Mouse (Mus musculus): ENCODE measurements around the gene Slc9a9.

Slc9a9 gene

GRCm38 (mm10) chr9:94738555-94739427 lies 69.1 kb downstream of the Slc9a9 start:
- TF ChIP-seq GATA4 (IDR thresholded peaks at IDR 0.05; ENCODE audit: insufficient replicate concordance, low read length), result no peak

- no peak for TF ChIP-seq GATA4 (IDR thresholded peaks at IDR 0.05; ENCODE audit: insufficient replicate concordance, low read length)
These were observed 71.1 kb downstream of the Slc9a9 start for GRCm38 (mm10) chr9:94740841-94741240.

- TF ChIP-seq GATA4 (IDR thresholded peaks at IDR 0.05; ENCODE audit: insufficient replicate concordance, low read length), result no peak
These were observed 73.6 kb downstream of the Slc9a9 start for GRCm38 (mm10) chr9:94743291-94743690.

DNA sequence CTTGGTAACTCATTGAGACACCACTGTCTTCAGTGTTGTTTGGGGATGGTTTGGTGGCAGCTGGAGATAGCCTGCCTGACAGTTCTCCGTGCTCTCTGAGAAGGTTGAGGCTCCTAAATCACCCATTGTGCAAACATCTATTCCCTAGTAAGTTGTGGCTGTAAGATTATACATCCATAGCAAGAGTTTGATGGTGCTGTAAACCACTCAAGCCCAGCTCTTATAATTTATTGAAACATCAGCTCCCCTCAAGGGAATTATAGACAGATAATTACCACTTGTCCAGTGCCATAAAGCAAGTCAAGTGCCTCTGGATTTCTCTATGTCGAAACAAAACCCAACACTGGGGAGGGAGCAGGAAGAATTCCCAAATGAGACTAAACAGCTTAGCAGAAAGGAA lies 78.8 kb downstream of the Slc9a9 start:
- TF ChIP-seq GATA4 (IDR thresholded peaks at IDR 0.05; ENCODE audit: insufficient replicate concordance, low read length), result no peak

DNA sequence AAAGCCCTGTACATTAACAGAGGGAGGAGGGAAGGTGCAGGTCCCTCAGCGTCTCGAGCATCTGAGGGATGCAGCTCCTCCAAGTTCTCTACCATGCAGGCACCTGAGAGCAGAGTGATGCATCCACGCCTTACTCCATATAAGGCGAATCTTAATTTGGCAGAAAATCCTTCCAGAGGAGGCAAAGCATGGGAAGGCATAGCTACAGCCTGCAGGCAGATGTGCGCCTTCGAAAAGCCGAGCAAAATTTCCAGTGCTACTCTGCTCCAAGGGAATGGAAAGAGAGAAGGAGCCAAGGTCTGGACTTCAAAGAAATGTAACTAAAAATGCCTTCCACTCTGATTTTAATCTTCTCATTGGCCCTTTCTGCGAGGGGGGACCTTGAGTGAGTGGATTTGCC lies 80.5 kb downstream of the Slc9a9 start:
- TF ChIP-seq GATA4 (IDR thresholded peaks at IDR 0.05; ENCODE audit: insufficient replicate concordance, low read length), result no peak

GRCm38 (mm10) chr9:94750935-94751637 lies 81.4 kb downstream of the Slc9a9 start:
- no peak for TF ChIP-seq GATA4 (IDR thresholded peaks at IDR 0.05; ENCODE audit: insufficient replicate concordance, low read length)

DNA sequence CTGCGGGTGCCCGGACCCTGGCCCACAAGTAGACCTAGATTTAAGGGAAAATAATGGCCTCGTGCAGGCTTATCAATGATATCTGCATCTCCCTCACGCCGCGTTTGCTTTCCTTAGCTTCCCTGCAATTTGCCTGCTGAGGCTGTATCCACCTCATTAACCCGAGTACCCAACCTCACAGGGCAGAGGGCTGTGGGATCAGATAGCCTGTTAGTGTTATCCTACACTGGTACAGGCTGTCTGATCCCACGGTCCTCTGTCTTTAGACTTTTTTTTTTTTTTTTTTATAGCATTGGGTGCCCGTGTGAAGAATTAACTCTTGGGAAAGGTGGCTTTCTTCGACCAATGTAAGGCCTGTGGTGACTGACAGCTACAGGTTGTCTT lies 81.9 kb downstream of the Slc9a9 start:
- no peak for TF ChIP-seq GATA4 (IDR thresholded peaks at IDR 0.05; ENCODE audit: insufficient replicate concordance, low read length)

DNA sequence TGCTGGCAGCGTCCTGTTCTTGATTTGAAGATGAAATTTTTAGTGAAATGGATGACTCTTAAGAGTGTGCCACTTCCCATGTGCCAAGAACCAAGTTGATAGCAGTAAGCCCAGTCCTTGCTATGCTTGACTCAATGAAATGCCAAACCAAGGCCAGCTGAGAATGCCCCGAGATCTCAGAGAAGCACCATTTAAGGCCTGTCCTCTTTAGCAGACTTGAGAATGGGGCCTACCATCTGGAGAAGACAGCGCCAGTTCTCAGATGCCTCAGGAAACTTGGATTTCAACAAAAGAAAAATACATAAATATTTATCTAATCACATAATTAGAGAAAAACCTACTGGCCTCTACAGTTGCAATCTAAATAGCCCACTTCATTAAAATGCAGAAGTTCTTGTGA lies 82.4 kb downstream of the Slc9a9 start:
- no peak for TF ChIP-seq GATA4 (IDR thresholded peaks at IDR 0.05; ENCODE audit: insufficient replicate concordance, low read length)

DNA sequence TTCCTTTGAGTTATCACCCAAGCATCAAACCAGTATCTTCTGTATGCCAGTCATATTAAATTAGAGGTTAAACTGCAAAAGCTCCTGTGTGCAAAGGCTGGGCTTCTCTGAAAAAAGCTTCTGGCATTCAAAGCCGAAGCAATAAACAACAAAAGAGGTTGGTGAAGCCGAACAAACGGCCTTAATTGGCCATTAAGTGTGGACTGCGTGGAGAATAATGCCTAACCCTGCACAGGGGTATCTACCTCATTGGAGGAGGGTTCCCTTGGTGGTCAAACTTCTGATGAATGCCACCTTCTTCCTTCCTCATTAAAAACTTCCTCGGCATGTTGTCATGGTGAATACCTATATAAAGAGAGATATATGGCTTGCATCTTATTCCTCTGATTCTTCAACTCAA lies 90.2 kb downstream of the Slc9a9 start:
- no peak for TF ChIP-seq GATA4 (IDR thresholded peaks at IDR 0.05; ENCODE audit: insufficient replicate concordance, low read length)

- TF ChIP-seq GATA4 (IDR thresholded peaks at IDR 0.05; ENCODE audit: insufficient replicate concordance, low read length), result no peak
These were observed 98.4 kb downstream of the Slc9a9 start for GRCm38 (mm10) chr9:94768114-94768513.

DNA sequence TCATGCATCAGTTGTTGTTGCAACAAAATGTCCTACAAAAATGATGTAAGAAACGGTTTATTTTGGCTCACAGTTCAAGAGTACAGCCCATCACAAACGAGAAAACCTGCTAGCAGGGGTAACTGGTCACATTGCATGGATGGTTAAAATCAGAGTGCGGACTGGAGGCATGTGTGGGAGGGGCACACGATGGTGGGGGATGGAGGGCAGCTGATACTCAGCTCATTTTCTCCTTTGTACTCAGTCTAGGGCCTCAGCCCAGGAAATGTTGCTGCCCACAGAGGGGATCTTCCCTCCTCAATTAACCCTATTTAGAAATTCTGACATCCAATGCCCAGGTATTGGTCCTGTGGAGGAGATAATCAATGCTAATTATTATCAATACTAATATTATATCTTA lies 98.8 kb downstream of the Slc9a9 start:
- TF ChIP-seq GATA4 (IDR thresholded peaks at IDR 0.05; ENCODE audit: insufficient replicate concordance, low read length), result no peak

DNA sequence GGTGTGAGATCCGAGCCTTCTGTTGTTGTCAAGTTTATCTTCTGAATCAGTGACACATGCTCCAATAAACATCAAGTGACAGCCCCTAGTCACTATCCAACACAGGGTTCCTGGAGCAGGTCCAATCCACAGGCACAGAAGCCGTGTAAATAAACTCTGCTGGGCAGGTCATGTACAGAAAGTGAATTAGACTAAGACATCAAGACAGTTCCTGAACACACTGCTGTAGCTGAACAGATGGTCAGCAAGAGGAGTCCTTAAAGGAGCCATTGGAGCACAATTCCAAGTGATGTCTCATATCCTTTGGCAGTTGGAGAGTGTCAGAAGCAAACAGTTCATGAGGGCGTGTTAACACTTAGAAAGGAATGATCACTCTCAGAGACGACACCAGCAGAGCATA lies 103.6 kb downstream of the Slc9a9 start:
- TF ChIP-seq GATA4 (IDR thresholded peaks at IDR 0.05; ENCODE audit: insufficient replicate concordance, low read length), result no peak

- no peak for TF ChIP-seq GATA4 (IDR thresholded peaks at IDR 0.05; ENCODE audit: insufficient replicate concordance, low read length)
These were observed 118.6 kb downstream of the Slc9a9 start for GRCm38 (mm10) chr9:94788261-94788660.

GRCm38 (mm10) chr9:94790966-94791365 lies 121.3 kb downstream of the Slc9a9 start:
- TF ChIP-seq GATA4 (IDR thresholded peaks at IDR 0.05; ENCODE audit: insufficient replicate concordance, low read length), result no peak

GRCm38 (mm10) chr9:94803073-94803472 lies 133.4 kb downstream of the Slc9a9 start:
- TF ChIP-seq GATA4 (IDR thresholded peaks at IDR 0.05; ENCODE audit: insufficient replicate concordance, low read length), result no peak

- TF ChIP-seq GATA4 (IDR thresholded peaks at IDR 0.05; ENCODE audit: insufficient replicate concordance, low read length), result no peak
These were observed 135.8 kb downstream of the Slc9a9 start for GRCm38 (mm10) chr9:94805506-94805905.

Measured in liver, adult (tissue).